Mouse (Mus musculus) liver, postnatal 0 days (tissue): Measurements from ENCODE around the gene 1700025C18Rik. TPM values are rescaled to one million over a fixed set of nuclear protein-coding genes. Genes with fewer than 3 reads are reported as not detected.

Experiments
- ATAC-seq: fragments of 200-750 bp; cut with Nextera tagmentation; 2 replicates; pipeline ENCODE4 v1.8.0; 2017; ENCODE audit warnings: mild to moderate bottlenecking, moderate library complexity
- DNase-seq: peaks from one replicate; pipeline ENCODE4 v3.0.0-alpha.2; 2016
- H3K27ac ChIP-seq: fragments of 300-500 bp; sonication (generic); 2 replicates; pipeline ENCODE4 v1.5.1; 2014; ENCODE audit warnings: antibody characterized with exemption, moderate library complexity, mild to moderate bottlenecking, low read depth
- H3K27me3 ChIP-seq: fragments of 300-500 bp; sonication (generic); 2 replicates; pipeline ENCODE4 v1.6.1; 2014; ENCODE audit warnings: low read length, control low read depth, mixed read lengths; ENCODE audit not compliant: insufficient read depth
- H3K36me3 ChIP-seq: fragments of 300-500 bp; sonication (generic); replicated peaks from 2 replicates; pipeline ENCODE4 v1.6.1; 2014; ENCODE audit warnings: mild to moderate bottlenecking, control low read depth, low read length, moderate library complexity, mixed read lengths; ENCODE audit not compliant: insufficient read depth
- H3K4me1 ChIP-seq: fragments of 300-500 bp; sonication (generic); 2 replicates; pipeline ENCODE4 v1.6.1; 2014; ENCODE audit warnings: antibody characterized with exemption, mild to moderate bottlenecking, control low read depth; ENCODE audit not compliant: insufficient read depth
- H3K4me2 ChIP-seq: fragments of 300-500 bp; sonication (generic); 2 replicates; pipeline ENCODE4 v1.6.1; 2014; ENCODE audit warnings: low read depth, mild to moderate bottlenecking, low read length, moderate library complexity, mixed read lengths
- H3K4me3 ChIP-seq: fragments of 300-500 bp; sonication (generic); 2 replicates; pipeline ENCODE4 v1.5.1; 2014; ENCODE audit warnings: low read depth, low read length
- H3K9ac ChIP-seq: fragments of 300-500 bp; sonication (generic); replicated peaks from 2 replicates; pipeline ENCODE4 v1.6.1; 2014; ENCODE audit warnings: mild to moderate bottlenecking, moderate library complexity
- H3K9me3 ChIP-seq: fragments of 300-500 bp; sonication (generic); 2 replicates; pipeline ENCODE4 v1.6.1; 2016; ENCODE audit warnings: mild to moderate bottlenecking, control low read depth, low read length, mixed read lengths
- CTCF ChIP-seq: sonication (generic); IDR thresholded peaks from 2 replicates; pipeline ENCODE4 v1.5.1; 2016; ENCODE audit warnings: antibody characterized with exemption, low read depth
- EP300 ChIP-seq: IDR thresholded peaks from 2 replicates; pipeline ENCODE4 v1.6.1; 2016; ENCODE audit warnings: antibody characterized with exemption, low read depth, mild to moderate bottlenecking
- WGBS: fragments of 180-500 bp; shearing (Covaris S2); extraction: QIAGEN DNeasy Blood & Tissue Kit; methylation state at CpG from one replicate; pipeline ENCODE4 v1.1.7; 2014; ENCODE audit not compliant: insufficient replicate concordance; 5-methylcytosine and 5-hydroxymethylcytosine counted together
- polyA plus RNA-seq: library from polyadenylated mRNA; unstranded; fragments of >200 nt; fragmentation: Nextera tagmentation; extraction: Ambion mirVana; gene quantifications from 2 replicates; pipeline ENCODE4 v1.2.1, GENCODE M21; 2015

Gene 1700025C18Rik
- polyA plus RNA-seq, 1 experiment from 2014 or later, result not detected

GRCm38 (mm10) chr2:165102920-165103319 lies 12.4 kb upstream of the 1700025C18Rik start:
- Histone ChIP-seq H3K9me3 (no peaks in the 10 kb centered on the region), H3K4me1 (no peaks in the 10 kb centered on the region), H3K4me2 (no peak overlapping the region), H3K27me3 (peaks cover 15% of the 10 kb centered on the region; the same call in 1 of the 2 replicates), H3K27ac (no peak overlapping the region), H3K36me3 (no peaks in the 10 kb centered on the region), H3K9ac (no peak overlapping the region), H3K4me3 (no peak overlapping the region)
- ATAC-seq, result no peak
- TF ChIP-seq EP300, result no peak
- TF ChIP-seq CTCF, result no peak
- DNase-seq, result no peak
- 42% methylated on average over 3 of the region's 3 CpGs for WGBS

GRCm38 (mm10) chr2:165100749-165101148 lies 10.2 kb upstream of the 1700025C18Rik start:
- no peak for ATAC-seq
- Histone ChIP-seq H3K9ac (no peak overlapping the region), H3K27me3 (peaks cover 14% of the 10 kb centered on the region), H3K4me1 (no peaks in the 10 kb centered on the region), H3K4me3 (no peak overlapping the region), H3K36me3 (no peaks in the 10 kb centered on the region), H3K27ac (no peak overlapping the region), H3K4me2 (no peak overlapping the region), H3K9me3 (no peaks in the 10 kb centered on the region)
- DNase-seq, result no peak
- no peak for TF ChIP-seq EP300
- TF ChIP-seq CTCF, result no peak
- 5% methylated on average over 6 of the region's 6 CpGs for WGBS

- no peak for ATAC-seq
- 71% methylated on average over 3 of the region's 3 CpGs for WGBS
These were observed 8.3 kb upstream of the 1700025C18Rik start for GRCm38 (mm10) chr2:165098861-165099260.

DNA sequence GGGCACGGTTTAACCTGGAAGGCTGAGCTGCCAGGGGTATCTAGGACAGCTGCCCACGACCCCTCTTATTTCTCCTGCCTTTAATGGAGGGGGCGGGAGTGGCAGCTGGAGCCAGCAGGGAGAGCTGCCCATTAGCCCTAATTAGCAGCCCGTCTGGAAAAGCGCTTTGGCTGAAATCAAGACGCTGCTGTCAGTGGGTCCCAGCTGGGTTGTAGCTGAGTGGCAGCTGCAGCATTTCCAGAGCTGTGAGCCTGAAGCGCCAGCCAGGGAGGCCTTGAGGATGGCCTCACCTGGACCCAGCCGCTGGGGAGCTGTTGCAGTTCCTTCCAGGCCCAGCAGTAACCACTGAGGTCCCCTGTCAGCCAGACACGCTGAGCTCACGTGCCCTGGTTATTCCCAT lies 5.8 kb upstream of the 1700025C18Rik start:
- WGBS, result 28% methylated on average over 10 of the region's 10 CpGs
- H3K9me3 ChIP-seq, result no peaks in the 10 kb centered on the region
- H3K9ac ChIP-seq, result no peak overlapping the region
- H3K4me3 ChIP-seq, result no peak overlapping the region
- no peaks in the 10 kb centered on the region for H3K4me1 ChIP-seq
- ATAC-seq (no peak), DNase-seq (no peak)
- no peaks in the 10 kb centered on the region for H3K36me3 ChIP-seq
- no peak overlapping the region for H3K27ac ChIP-seq
- H3K27me3 ChIP-seq, result peaks cover 10% of the 10 kb centered on the region
- H3K4me2 ChIP-seq, result no peak overlapping the region
- TF ChIP-seq EP300 (no peak), CTCF (no peak)

More at GRCm38 (mm10) chr2:165098861-165099260, 8.3 kb upstream of the 1700025C18Rik start:
- no peak overlapping the region for H3K27ac ChIP-seq
- H3K27me3 ChIP-seq, result peaks cover 12% of the 10 kb centered on the region
- H3K4me3 ChIP-seq, result no peak overlapping the region
- H3K4me2 ChIP-seq, result no peak overlapping the region
- DNase-seq, result no peak
- H3K36me3 ChIP-seq, result no peaks in the 10 kb centered on the region
- no peak overlapping the region for H3K9ac ChIP-seq
- no peaks in the 10 kb centered on the region for H3K4me1 ChIP-seq
- no peaks in the 10 kb centered on the region for H3K9me3 ChIP-seq
- no peak for TF ChIP-seq EP300
- TF ChIP-seq CTCF, result no peak

- Histone ChIP-seq H3K9me3 (no peaks in the 10 kb centered on the region), H3K36me3 (no peaks in the 10 kb centered on the region), H3K9ac (no peak overlapping the region), H3K27ac (no peak overlapping the region), H3K4me2 (no peak overlapping the region), H3K4me1 (no peaks in the 10 kb centered on the region), H3K4me3 (no peak overlapping the region), H3K27me3 (peaks cover 10% of the 10 kb centered on the region)
- TF ChIP-seq EP300, result no peak
- TF ChIP-seq CTCF, result no peak
- 71% methylated on average over 7 of the region's 7 CpGs for WGBS
- no peak for DNase-seq
- ATAC-seq, result no peak
These were observed 1.8 kb upstream of the 1700025C18Rik start for GRCm38 (mm10) chr2:165092393-165092792.

DNA sequence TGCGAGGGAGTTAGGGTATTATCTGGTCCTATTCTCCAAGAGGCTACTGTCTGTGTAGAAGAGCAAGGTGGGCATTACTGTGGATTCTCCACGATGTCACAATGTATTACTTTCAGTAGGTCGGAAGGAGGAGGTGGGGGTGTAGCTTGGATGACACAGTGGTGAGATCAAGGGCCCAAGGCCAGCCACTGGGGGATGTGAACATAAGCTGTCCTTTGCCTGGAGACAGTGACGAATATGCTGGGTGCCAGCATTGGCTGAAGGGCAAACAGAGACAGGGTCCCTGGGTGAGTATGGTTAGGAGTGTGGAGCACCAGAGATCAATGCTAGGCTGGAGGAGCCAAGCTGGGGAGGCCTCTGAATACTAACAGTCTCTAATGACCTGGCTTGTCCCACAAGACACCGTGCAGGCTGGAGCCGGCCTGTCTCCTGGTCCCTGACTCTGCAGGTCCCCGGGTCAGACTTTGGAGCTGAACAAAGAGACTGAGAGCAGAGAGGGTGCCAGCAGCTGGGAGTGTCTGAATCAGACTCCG lies 949 bp upstream of the 1700025C18Rik start:
- no peak overlapping the region for H3K9ac ChIP-seq
- no peak overlapping the region for H3K27ac ChIP-seq
- H3K4me1 ChIP-seq, result no peaks in the 10 kb centered on the region
- DNase-seq (no peak), ATAC-seq (no peak)
- peaks cover 5% of the 10 kb centered on the region for H3K27me3 ChIP-seq
- H3K4me2 ChIP-seq, result no peak overlapping the region
- no peak overlapping the region for H3K4me3 ChIP-seq
- WGBS, result 72% methylated on average over 8 of the region's 8 CpGs
- no peaks in the 10 kb centered on the region for H3K36me3 ChIP-seq
- no peaks in the 10 kb centered on the region for H3K9me3 ChIP-seq
- TF ChIP-seq CTCF (no peak), EP300 (no peak)
